Mouse (Mus musculus): ENCODE results near the gene Trak1.
"Not testable (repeated sequence)": the region's sequence is repeated elsewhere in the genome, so short reads cannot be mapped to it uniquely, and the experiment has no call there.

Trak1 gene

GRCm38 (mm10) chr9:121319323-121319966 is 22.1 kb downstream of the Trak1 start:
- DNase-seq (ENCODE audit: low spot score) = no peak

- no peak for DNase-seq (ENCODE audit: low spot score)
Observed at GRCm38 (mm10) chr9:121320433-121320832, 23.1 kb downstream of the Trak1 start.

GRCm38 (mm10) chr9:121321118-121321517 is 23.8 kb downstream of the Trak1 start:
- no peak for DNase-seq (ENCODE audit: low spot score)

- no peak for DNase-seq (ENCODE audit: low spot score)
Observed at GRCm38 (mm10) chr9:121322034-121322433, 24.7 kb downstream of the Trak1 start.

- not testable (repeated sequence) for DNase-seq (ENCODE audit: low spot score)
Observed at GRCm38 (mm10) chr9:121328342-121328741, 31.0 kb downstream of the Trak1 start.

- peak; percentile 63 for DNase-seq (ENCODE audit: low spot score)
Observed at GRCm38 (mm10) chr9:121329181-121329580, 31.9 kb downstream of the Trak1 start.

- DNase-seq (ENCODE audit: low spot score) = no peak
Observed at GRCm38 (mm10) chr9:121330065-121330464, 32.8 kb downstream of the Trak1 start.

- DNase-seq (ENCODE audit: low spot score) = no peak
Observed at GRCm38 (mm10) chr9:121331438-121331837, 34.1 kb downstream of the Trak1 start.

- DNase-seq (ENCODE audit: low spot score) = no peak
Observed at GRCm38 (mm10) chr9:121331878-121332630, 34.8 kb downstream of the Trak1 start.

GRCm38 (mm10) chr9:121333559-121333958 is 36.3 kb downstream of the Trak1 start:
- DNase-seq (ENCODE audit: low spot score) = no peak

GRCm38 (mm10) chr9:121334311-121334851 is 37.1 kb downstream of the Trak1 start:
- no peak for DNase-seq (ENCODE audit: low spot score)

- DNase-seq (ENCODE audit: low spot score) = no peak
Observed at GRCm38 (mm10) chr9:121335568-121335967, 38.3 kb downstream of the Trak1 start.

GRCm38 (mm10) chr9:121336324-121336946 is 39.1 kb downstream of the Trak1 start:
- DNase-seq (ENCODE audit: low spot score) = no peak

- peak; percentile 80 for DNase-seq (ENCODE audit: low spot score)
Observed at GRCm38 (mm10) chr9:121337216-121337937, 40.1 kb downstream of the Trak1 start.

GRCm38 (mm10) chr9:121337938-121338289 is 40.6 kb downstream of the Trak1 start:
- DNase-seq (ENCODE audit: low spot score) = no peak

- no peak for DNase-seq (ENCODE audit: low spot score)
Observed at GRCm38 (mm10) chr9:121341832-121342231, 44.5 kb downstream of the Trak1 start.

GRCm38 (mm10) chr9:121342510-121343110 is 45.3 kb downstream of the Trak1 start:
- DNase-seq (ENCODE audit: low spot score) = no peak

- DNase-seq (ENCODE audit: low spot score) = no peak
Observed at GRCm38 (mm10) chr9:121343122-121343876, 46.0 kb downstream of the Trak1 start.

- no peak for DNase-seq (ENCODE audit: low spot score)
Observed at GRCm38 (mm10) chr9:121344344-121344743, 47.0 kb downstream of the Trak1 start.

- DNase-seq (ENCODE audit: low spot score) = no peak
Observed at GRCm38 (mm10) chr9:121345427-121346130, 48.3 kb downstream of the Trak1 start.

Data from testis, postnatal 14 days (tissue).